Mouse (Mus musculus): ENCODE data around the gene Npas3. TPM values are rescaled to one million over a fixed set of nuclear protein-coding genes. Genes with fewer than 3 reads are reported as not detected.

The Npas3 gene
- polyA plus RNA-seq, 1 experiment from 2014 or later, result 26.2 TPM

DNA sequence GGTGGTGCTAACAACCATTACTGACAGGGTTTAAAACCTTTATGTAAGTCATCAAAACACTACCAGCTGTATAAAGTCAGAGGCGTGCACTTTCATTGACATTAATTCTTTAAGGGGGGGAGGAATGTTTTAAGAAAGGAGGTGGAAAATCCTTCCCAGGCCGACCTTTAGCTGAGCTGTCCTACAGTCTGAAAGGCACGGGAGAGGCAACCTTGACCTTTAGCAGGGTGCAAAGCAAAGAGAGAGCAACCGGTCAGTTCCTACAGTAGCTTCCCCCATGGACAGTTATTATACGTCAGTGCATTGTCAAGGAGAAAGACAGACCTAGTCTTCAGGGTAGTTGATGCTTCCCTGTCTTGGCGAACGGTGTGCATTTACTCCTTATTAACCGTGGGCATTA, 756.1 kb downstream of the Npas3 start:
- no peak overlapping the region for H3K27ac ChIP-seq
- H3K4me2 ChIP-seq (replicated peaks), result no peak overlapping the region
- H3K4me3 ChIP-seq, result no peak overlapping the region
- WGBS, result 48% methylated on average over 8 of the region's 8 CpGs
- no peak overlapping the region for H3K9ac ChIP-seq
- 0 out of 2 replicates have a peak, but pooled peaks cover 4% of the 10 kb centered on the region for H3K36me3 ChIP-seq
- H3K9me3 ChIP-seq (replicated peaks), result no peaks in the 10 kb centered on the region
- H3K4me1 ChIP-seq, result peaks cover 9% of the 10 kb centered on the region
- ATAC-seq (ENCODE audit: low FRiP score), result no peak
- no peaks in the 10 kb centered on the region for H3K27me3 ChIP-seq

DNA sequence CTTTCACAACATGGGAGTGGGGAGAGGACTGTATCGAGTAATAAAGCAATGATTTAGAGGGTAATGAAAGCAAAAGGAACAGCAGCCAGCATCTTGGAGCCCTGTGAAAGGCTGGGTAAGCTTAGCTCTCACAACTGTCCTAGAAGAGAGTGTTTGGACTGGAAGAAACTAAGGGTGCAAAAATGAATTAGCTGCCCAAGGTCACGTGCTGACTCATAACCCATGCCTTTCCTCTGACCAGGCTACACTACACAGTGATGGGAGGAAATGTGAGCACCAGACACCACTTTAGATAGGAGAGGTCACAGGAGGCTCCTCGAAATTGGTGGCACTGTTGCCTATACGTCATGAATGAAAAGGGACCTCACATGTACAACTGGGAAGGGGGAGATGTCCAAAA, 757.1 kb downstream of the Npas3 start:
- no peak overlapping the region for H3K4me2 ChIP-seq (replicated peaks)
- 92% methylated on average over 4 of the region's 4 CpGs for WGBS
- H3K27me3 ChIP-seq, result no peaks in the 10 kb centered on the region
- no peak overlapping the region for H3K27ac ChIP-seq
- H3K4me3 ChIP-seq, result no peak overlapping the region
- 0 out of 2 replicates have a peak, but pooled peaks cover 4% of the 10 kb centered on the region for H3K36me3 ChIP-seq
- H3K9ac ChIP-seq, result no peak overlapping the region
- H3K9me3 ChIP-seq (replicated peaks), result no peaks in the 10 kb centered on the region
- no peaks in the 10 kb centered on the region for H3K4me1 ChIP-seq
- no peak for ATAC-seq (ENCODE audit: low FRiP score)

GRCm38 (mm10) chr12:54015304-54015703, 766.8 kb downstream of the Npas3 start:
- Histone ChIP-seq H3K36me3 (no peaks in the 10 kb centered on the region), H3K9me3 (replicated peaks) (no peaks in the 10 kb centered on the region), H3K4me1 (no peaks in the 10 kb centered on the region), H3K9ac (no peak overlapping the region), H3K4me3 (no peak overlapping the region), H3K27ac (no peak overlapping the region), H3K4me2 (replicated peaks) (no peak overlapping the region), H3K27me3 (no peaks in the 10 kb centered on the region)
- ATAC-seq (ENCODE audit: low FRiP score), result no peak

- Histone ChIP-seq H3K27ac (no peak overlapping the region), H3K27me3 (no peaks in the 10 kb centered on the region), H3K9me3 (replicated peaks) (no peaks in the 10 kb centered on the region), H3K4me2 (replicated peaks) (no peak overlapping the region), H3K4me3 (no peak overlapping the region), H3K36me3 (no peaks in the 10 kb centered on the region), H3K9ac (no peak overlapping the region), H3K4me1 (no peaks in the 10 kb centered on the region)
- no peak for ATAC-seq (ENCODE audit: low FRiP score)
- WGBS, result 84% methylated on average over 8 of the region's 8 CpGs
These were observed 769.5 kb downstream of the Npas3 start for GRCm38 (mm10) chr12:54017949-54018348.

- no peak overlapping the region for H3K4me2 ChIP-seq (replicated peaks)
- no peak overlapping the region for H3K27ac ChIP-seq
- H3K9me3 ChIP-seq (replicated peaks), result no peaks in the 10 kb centered on the region
- H3K36me3 ChIP-seq, result no peaks in the 10 kb centered on the region
- no peak overlapping the region for H3K4me3 ChIP-seq
- no peaks in the 10 kb centered on the region for H3K27me3 ChIP-seq
- H3K4me1 ChIP-seq, result no peaks in the 10 kb centered on the region
- no peak for ATAC-seq (ENCODE audit: low FRiP score)
- no peak overlapping the region for H3K9ac ChIP-seq
- WGBS, result 82% methylated on average over 8 of the region's 8 CpGs
These were observed 771.5 kb downstream of the Npas3 start for GRCm38 (mm10) chr12:54019979-54020378.

DNA sequence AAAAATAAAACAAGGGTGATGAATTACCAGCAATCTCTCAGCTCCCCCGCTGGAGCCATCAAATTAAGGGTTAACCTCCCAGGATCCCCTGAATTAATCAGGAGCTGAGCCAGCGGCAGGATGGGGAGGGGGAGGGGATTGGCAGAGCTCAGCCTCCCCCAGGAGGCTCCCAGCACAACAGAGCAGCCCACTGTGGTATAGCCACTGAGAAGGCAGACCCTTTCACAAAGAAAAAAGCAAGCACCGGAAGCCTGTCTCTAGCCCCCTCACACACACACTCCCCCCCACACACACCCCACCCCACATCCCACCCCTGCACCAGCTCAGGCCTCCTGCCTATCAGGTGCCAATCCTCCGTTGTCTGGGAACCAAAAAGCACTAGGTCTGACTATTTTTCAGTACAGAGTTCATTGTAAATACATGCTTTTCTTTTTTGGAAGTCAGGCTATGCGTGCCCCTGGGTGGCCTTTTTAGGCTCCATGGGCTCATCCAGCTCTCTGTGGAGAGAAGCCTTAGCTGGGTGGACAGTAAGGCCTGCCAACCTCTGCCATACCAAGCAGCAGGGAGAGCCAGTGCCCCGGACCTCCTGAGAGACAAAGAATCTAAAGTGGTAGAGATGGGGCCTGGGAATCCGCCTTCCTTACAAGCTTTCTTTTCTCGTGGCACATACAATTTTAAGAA, 786.3 kb downstream of the Npas3 start:
- peak; percentile 97 for ATAC-seq (ENCODE audit: low FRiP score)
- Histone ChIP-seq H3K4me1 (peaks cover 44% of the 10 kb centered on the region), H3K27ac (peak overlapping the region; percentile 88), H3K9ac (peak overlapping the region; percentile 53), H3K9me3 (replicated peaks) (no peaks in the 10 kb centered on the region), H3K36me3 (no peaks in the 10 kb centered on the region), H3K4me3 (no peak overlapping the region), H3K4me2 (replicated peaks) (peak overlapping the region; percentile 24; the same call in 1 of the 2 replicates), H3K27me3 (no peaks in the 10 kb centered on the region)
- WGBS, result 8% methylated on average over 8 of the region's 8 CpGs

DNA sequence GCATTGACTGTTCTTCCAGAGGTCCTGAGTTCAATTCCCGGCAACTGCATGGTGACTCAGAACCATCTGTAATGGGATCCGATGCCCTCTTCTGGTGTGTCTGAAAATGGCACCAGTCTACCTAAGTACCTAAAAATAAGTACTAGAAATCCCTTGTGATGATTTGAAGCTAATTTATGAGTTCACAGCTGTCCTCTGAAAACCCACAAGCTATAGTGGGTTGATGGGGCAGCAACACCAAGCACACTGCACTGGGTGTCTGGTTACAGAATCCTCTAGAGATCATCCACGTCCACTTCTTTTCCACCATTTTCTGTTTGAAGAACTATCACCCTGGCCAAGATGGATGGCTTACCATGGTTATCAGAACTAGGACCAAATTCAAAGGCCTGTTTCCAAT, 789.1 kb downstream of the Npas3 start:
- Histone ChIP-seq H3K4me3 (no peak overlapping the region), H3K36me3 (no peaks in the 10 kb centered on the region), H3K9ac (no peak overlapping the region), H3K27ac (no peak overlapping the region), H3K9me3 (replicated peaks) (no peaks in the 10 kb centered on the region), H3K4me2 (replicated peaks) (no peak overlapping the region), H3K4me1 (peaks cover 32% of the 10 kb centered on the region), H3K27me3 (no peaks in the 10 kb centered on the region)
- ATAC-seq (ENCODE audit: low FRiP score), result no peak
- WGBS, result 91% methylated on average over 3 of the region's 3 CpGs

- Histone ChIP-seq H3K27ac (no peak overlapping the region), H3K36me3 (no peaks in the 10 kb centered on the region), H3K4me3 (no peak overlapping the region), H3K4me1 (peaks cover 16% of the 10 kb centered on the region), H3K9me3 (replicated peaks) (no peaks in the 10 kb centered on the region), H3K9ac (no peak overlapping the region), H3K4me2 (replicated peaks) (no peak overlapping the region), H3K27me3 (no peaks in the 10 kb centered on the region)
- ATAC-seq (ENCODE audit: low FRiP score), result no peak
- 52% methylated on average over 9 of the region's 9 CpGs for WGBS
These were observed 794.6 kb downstream of the Npas3 start for GRCm38 (mm10) chr12:54042996-54043544.

- no peaks in the 10 kb centered on the region for H3K9me3 ChIP-seq (replicated peaks)
- no peak for ATAC-seq (ENCODE audit: low FRiP score)
- H3K27ac ChIP-seq, result no peak overlapping the region
- 60% methylated on average over 15 of the region's 15 CpGs for WGBS
- no peak overlapping the region for H3K4me2 ChIP-seq (replicated peaks)
- H3K27me3 ChIP-seq, result no peaks in the 10 kb centered on the region
- H3K4me1 ChIP-seq, result peaks cover 16% of the 10 kb centered on the region
- no peak overlapping the region for H3K4me3 ChIP-seq
- no peaks in the 10 kb centered on the region for H3K36me3 ChIP-seq
- H3K9ac ChIP-seq, result no peak overlapping the region
These were observed 796.3 kb downstream of the Npas3 start for GRCm38 (mm10) chr12:54044606-54045334.

DNA sequence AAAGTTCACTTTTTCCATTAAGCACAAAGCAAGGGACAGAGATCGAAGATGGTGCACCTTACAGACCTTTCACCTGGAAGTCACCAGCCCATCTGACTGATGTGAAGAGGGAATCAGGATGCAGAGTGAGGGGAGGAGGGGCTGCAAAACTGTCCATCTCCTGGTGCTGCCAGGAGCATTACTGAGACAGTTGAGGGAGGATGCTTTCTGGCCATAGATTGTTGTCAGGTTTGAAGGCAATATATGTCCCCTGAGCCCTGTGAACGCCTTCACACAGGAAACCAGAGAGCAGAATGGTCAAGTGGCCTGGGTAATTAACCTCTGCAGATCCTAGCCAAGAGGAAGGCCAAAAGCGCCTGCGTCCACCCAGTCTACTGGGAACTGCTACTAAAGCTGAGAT, 796.9 kb downstream of the Npas3 start:
- no peaks in the 10 kb centered on the region for H3K27me3 ChIP-seq
- H3K4me2 ChIP-seq (replicated peaks), result no peak overlapping the region
- WGBS, result 78% methylated on average over 4 of the region's 4 CpGs
- H3K36me3 ChIP-seq, result no peaks in the 10 kb centered on the region
- peaks cover 16% of the 10 kb centered on the region for H3K4me1 ChIP-seq
- ATAC-seq (ENCODE audit: low FRiP score), result no peak
- H3K27ac ChIP-seq, result no peak overlapping the region
- H3K9ac ChIP-seq, result no peak overlapping the region
- H3K9me3 ChIP-seq (replicated peaks), result no peaks in the 10 kb centered on the region
- no peak overlapping the region for H3K4me3 ChIP-seq

- H3K27me3 ChIP-seq, result no peaks in the 10 kb centered on the region
- H3K9ac ChIP-seq, result no peak overlapping the region
- no peak overlapping the region for H3K27ac ChIP-seq
- H3K4me3 ChIP-seq, result no peak overlapping the region
- H3K4me2 ChIP-seq (replicated peaks), result no peak overlapping the region
- no peak for ATAC-seq (ENCODE audit: low FRiP score)
- no peaks in the 10 kb centered on the region for H3K9me3 ChIP-seq (replicated peaks)
- whole genome bisulfite sequencing, result 43% methylated on average over 6 of the region's 6 CpGs
- no peaks in the 10 kb centered on the region for H3K36me3 ChIP-seq
- H3K4me1 ChIP-seq, result peaks cover 16% of the 10 kb centered on the region
These were observed 798.3 kb downstream of the Npas3 start for GRCm38 (mm10) chr12:54046824-54047223.

- no peaks in the 10 kb centered on the region for H3K27me3 ChIP-seq
- no peak overlapping the region for H3K27ac ChIP-seq
- H3K9me3 ChIP-seq (replicated peaks), result no peaks in the 10 kb centered on the region
- H3K9ac ChIP-seq, result no peak overlapping the region
- 79% methylated on average over 5 of the region's 5 CpGs for WGBS
- H3K4me2 ChIP-seq (replicated peaks), result no peak overlapping the region
- peaks cover 24% of the 10 kb centered on the region for H3K4me1 ChIP-seq
- H3K36me3 ChIP-seq, result no peaks in the 10 kb centered on the region
- no peak overlapping the region for H3K4me3 ChIP-seq
- no peak for ATAC-seq (ENCODE audit: low FRiP score)
These were observed 799.6 kb downstream of the Npas3 start for GRCm38 (mm10) chr12:54048126-54048525.

DNA sequence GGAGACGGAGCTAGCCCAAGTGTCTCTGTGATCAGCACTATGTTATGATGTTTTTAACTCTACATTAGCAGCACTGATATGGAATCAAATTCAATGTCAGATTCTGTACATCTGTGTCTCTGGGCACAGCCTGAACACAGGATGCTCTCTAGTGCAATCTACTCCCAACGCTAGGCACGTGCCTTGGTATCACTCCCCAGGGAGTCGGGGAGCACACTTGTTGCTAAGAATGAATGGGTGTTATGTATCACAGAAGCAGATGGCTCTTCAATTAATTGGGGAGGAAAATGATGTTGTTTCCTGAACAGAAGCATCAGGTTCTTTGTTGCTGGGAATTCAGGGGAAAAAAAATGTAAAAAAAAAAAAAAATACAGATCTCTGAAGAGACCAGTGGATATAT, 801.4 kb downstream of the Npas3 start:
- 76% methylated on average over 4 of the region's 4 CpGs for WGBS
- H3K27me3 ChIP-seq, result no peaks in the 10 kb centered on the region

More for the DNA sequence above, 801.4 kb downstream of the Npas3 start:
- Histone ChIP-seq H3K9me3 (replicated peaks) (no peaks in the 10 kb centered on the region), H3K9ac (no peak overlapping the region), H3K4me3 (no peak overlapping the region), H3K4me1 (peaks cover 20% of the 10 kb centered on the region), H3K27ac (no peak overlapping the region), H3K4me2 (replicated peaks) (no peak overlapping the region), H3K36me3 (no peaks in the 10 kb centered on the region)
- no peak for ATAC-seq (ENCODE audit: low FRiP score)

Measured in hindbrain, embryonic 12.5 days (tissue).